Mouse (Mus musculus) liver, postnatal 0 days (tissue): Measurements from ENCODE around the gene Ift43.

Experiments
- CTCF ChIP-seq: sonication (generic); IDR thresholded peaks from 2 replicates; pipeline ENCODE4 v1.5.1; 2016; ENCODE audit warnings: antibody characterized with exemption, low read depth
- EP300 ChIP-seq: IDR thresholded peaks from 2 replicates; pipeline ENCODE4 v1.6.1; 2016; ENCODE audit warnings: antibody characterized with exemption, low read depth, mild to moderate bottlenecking

GRCm38 (mm10) chr12:86106086-86106485 is 23.7 kb downstream of the Ift43 start:
- TF ChIP-seq CTCF (no peak), EP300 (no peak)
